In the genomic region with DNA sequence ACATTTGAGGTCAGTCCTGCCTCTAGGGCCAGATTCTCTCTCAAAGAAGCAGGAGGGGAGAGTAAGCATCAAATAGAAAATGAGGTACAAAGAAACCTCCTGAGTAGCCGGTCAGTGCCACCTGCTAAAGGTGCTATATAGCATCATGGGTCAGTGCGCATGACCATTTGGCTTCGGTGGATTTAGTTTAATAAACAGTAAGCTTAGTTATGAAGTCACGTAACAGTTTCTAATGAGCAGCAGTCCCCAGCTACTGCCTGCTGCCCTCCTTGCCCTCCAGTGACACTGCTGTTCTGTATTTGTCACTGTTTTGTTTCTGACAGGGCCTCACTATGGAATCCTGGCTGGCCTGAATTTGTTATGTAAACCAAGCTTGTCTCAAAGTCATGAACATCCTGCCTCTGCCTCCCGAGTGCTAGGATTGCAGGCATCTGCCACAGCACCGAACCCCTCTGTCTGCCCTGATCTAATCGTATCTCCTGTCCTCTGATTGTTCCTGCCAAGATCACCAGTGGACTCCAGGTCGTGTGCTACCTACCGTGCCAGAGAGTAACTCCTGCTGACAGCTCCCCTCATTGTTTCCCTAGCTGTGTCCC, we compare ENCODE assay signal across 14 mouse cellular contexts. TPM values are rescaled to one million over a fixed set of nuclear protein-coding genes. Genes with fewer than 3 reads are reported as not detected.
DNase-seq lines count a peak whose midpoint lies in the region; ATAC-seq and TF ChIP-seq lines count a peak whose summit lies in the region.
"Had no signal": no experiment of that assay in that cellular context is flagged by ENCODE, and none has a peak within 500 bp of the region (broad histone marks: within the 10 kb centered on the region; RNA-seq: fewer than 3 reads in every experiment).

No protein-coding gene starts in this region.

- no peak overlapping the region for H3K4me2 ChIP-seq in liver, postnatal 0 days (ENCODE audit: low read depth, low read length)
- no peak overlapping the region for H3K4me2 ChIP-seq in heart, embryonic 14.5 days (ENCODE audit: low read length)

- H3K27me3 ChIP-seq in liver, postnatal 0 days (ENCODE audit: insufficient read depth, low read length) = no peaks in the 10 kb centered on the region
- H3K27me3 ChIP-seq in heart, embryonic 14.5 days (ENCODE audit: control insufficient read depth, insufficient read depth, low read length) = no peaks in the 10 kb centered on the region
- no peaks in the 10 kb centered on the region for H3K27me3 ChIP-seq in small intestine, adult 2 months (ENCODE audit: control insufficient read depth, insufficient read depth, low read length)

- WGBS in liver, postnatal 0 days (ENCODE audit: insufficient replicate concordance) = 63% methylated on average over 9 of the region's 9 CpGs
- 48% methylated on average over 9 of the region's 9 CpGs for WGBS in heart, embryonic 14.5 days
- WGBS in small intestine, adult 2 months = 82% methylated on average over 9 of the region's 9 CpGs

- TF ChIP-seq POLR2A in small intestine, adult 2 months (IDR thresholded peaks at IDR 0.05; ENCODE audit: low read depth, low read length) = no peak

- H3K9me3 ChIP-seq in liver, postnatal 0 days (ENCODE audit: low read length) = no peaks in the 10 kb centered on the region
- no peaks in the 10 kb centered on the region for H3K9me3 ChIP-seq in heart, embryonic 14.5 days (ENCODE audit: control insufficient read depth, low read length)

- no peak for TF ChIP-seq EP300 in liver, postnatal 0 days (IDR thresholded peaks at IDR 0.05; ENCODE audit: low read depth)

- H3K9ac ChIP-seq in liver, postnatal 0 days (replicated peaks) = no peak overlapping the region
- no peak overlapping the region; the same call in 1 of the 2 replicates for H3K9ac ChIP-seq in heart, embryonic 14.5 days (ENCODE audit: low read length)

- ATAC-seq in liver, postnatal 0 days = no peak
- no peak for ATAC-seq in heart, embryonic 14.5 days (ENCODE audit: insufficient number of reproducible peaks, insufficient read depth, low FRiP score, low read depth)
- ATAC-seq: CD4-positive, CD25-positive, alpha-beta regulatory T cell, adult 4 months; inflammation-experienced regulatory T-cells, adult 6 months had no signal

- intact Hi-C loops in heart, postnatal 10 days (cut with DNase I) = no loop called here

- H3K4me1 ChIP-seq in liver, postnatal 0 days (ENCODE audit: insufficient read depth) = peaks cover 24% of the 10 kb centered on the region; the same call in 1 of the 2 replicates
- H3K4me1 ChIP-seq in heart, embryonic 14.5 days (ENCODE audit: control insufficient read depth in 2 of 2, insufficient read depth in 2 of 2, low read length in 2 of 2) = peaks cover 17 to 26% of the 10 kb centered on the region in 2 experiments
- peaks cover 4% of the 10 kb centered on the region for H3K4me1 ChIP-seq in small intestine, adult 2 months (ENCODE audit: control insufficient read depth, insufficient read depth, insufficient read length, low read length)

- H3K27ac ChIP-seq in liver, postnatal 0 days (ENCODE audit: low read depth) = peak overlapping the region; percentile 17
- peak overlapping the region; percentile 42 to 60; a peak in 3 of 4 replicates for H3K27ac ChIP-seq in heart, embryonic 14.5 days (replicated peaks in 1 of 2; ENCODE audit: control insufficient read depth in 1 of 2, insufficient read depth in 1 of 2, low read depth in 2 of 2, low read length in 2 of 2)
- peak overlapping the region; percentile 67 for H3K27ac ChIP-seq in small intestine, adult 2 months (ENCODE audit: insufficient read depth, low read depth, low read length)

- no peak for TF ChIP-seq CTCF in liver, postnatal 0 days (IDR thresholded peaks at IDR 0.05; ENCODE audit: low read depth)
- no peak for TF ChIP-seq CTCF in small intestine, adult 2 months (IDR thresholded peaks at IDR 0.05; ENCODE audit: extremely low read depth, insufficient read length, insufficient replicate concordance, low read depth, low read length)

- no peaks in the 10 kb centered on the region for H3K36me3 ChIP-seq in liver, postnatal 0 days (replicated peaks; ENCODE audit: insufficient read depth, low read length)
- 0 out of 2 replicates have a peak, but pooled peaks cover 7% of the 10 kb centered on the region for H3K36me3 ChIP-seq in heart, embryonic 14.5 days (ENCODE audit: control insufficient read depth, insufficient read depth, low read length)
- H3K36me3 ChIP-seq in small intestine, adult 2 months (ENCODE audit: control insufficient read depth, insufficient read depth, low read length) = no peaks in the 10 kb centered on the region

- DNase-seq in heart, adult 18-20 months = peak; percentile 57 to 65
- DNase-seq in heart, postnatal 10 days = no peak
- DNase-seq in liver, postnatal 0 days = no peak
- no peak for DNase-seq in liver
- DNase-seq in right cerebral cortex, postnatal 14 days = no peak
- no peak for DNase-seq in thymus, postnatal 0 days (ENCODE audit: low spot score)
- DNase-seq: adrenal gland, postnatal 36 days; gastrocnemius, postnatal 25 days; left cerebral cortex, postnatal 4 days had no signal

- H3K4me3 ChIP-seq in liver, postnatal 0 days (ENCODE audit: low read depth, low read length) = no peak overlapping the region
- no peak overlapping the region for H3K4me3 ChIP-seq in heart, embryonic 14.5 days (ENCODE audit: control insufficient read depth in 1 of 2, insufficient read depth in 1 of 2, low read depth in 1 of 2, low read length in 2 of 2)
- no peak overlapping the region for H3K4me3 ChIP-seq in small intestine, adult 2 months (ENCODE audit: low read depth, low read length)

RNA-seq across cellular contexts. Expression of gene Rusc2, which starts 8.2 kb away (rescaled TPM):
- 10 to 100 TPM; 50.5 to 53.9 TPM for total RNA-seq in heart, adult 18-20 months (2021)
- 10 to 100 TPM; 42.9 to 61.4 TPM for total RNA-seq in heart, postnatal 10 days (2021)
- polyA plus RNA-seq in liver, postnatal 0 days (2015; fragmentation: Nextera tagmentation; extraction: Ambion mirVana) = 1.9 and 2.1 TPM in 2 replicates
- polyA plus RNA-seq in heart, embryonic 14.5 days (2014; fragmentation: Nextera tagmentation; extraction: Ambion mirVana) = 6.4 and 10.9 TPM in 2 replicates
- polyA plus RNA-seq in small intestine, adult 2 months (2012; rRNA removed) = 9.4 and 11.2 TPM in 2 replicates
- polyA plus RNA-seq in thymus, postnatal 0 days (2015; fragmentation: Nextera tagmentation; extraction: Ambion mirVana) = 0.48 and 0.69 TPM in 2 replicates
- polyA plus RNA-seq: CD4-positive, CD25-positive, alpha-beta regulatory T cell, adult 4 months; inflammation-experienced regulatory T-cells, adult 6 months had no signal

RNA-seq across cellular contexts. Expression of gene Fam166b, which starts 39.0 kb away (rescaled TPM):
- under 1 TPM in 1 of 2 experiments, not detected in 1; 0.26 TPM for total RNA-seq in heart, adult 18-20 months (2021)
- total RNA-seq in heart, postnatal 10 days (2021) = under 1 TPM in 1 of 2 experiments, not detected in 1; 0.62 TPM
- 0.14 TPM in 1 of 2 replicates, not detected in the other for polyA plus RNA-seq in liver, postnatal 0 days (2015; fragmentation: Nextera tagmentation; extraction: Ambion mirVana)
- 0.16 TPM in 1 of 2 replicates, not detected in the other for polyA plus RNA-seq in heart, embryonic 14.5 days (2014; fragmentation: Nextera tagmentation; extraction: Ambion mirVana)
- polyA plus RNA-seq in small intestine, adult 2 months (2012; rRNA removed) = 0.24 TPM in 1 of 2 replicates, not detected in the other
- 0.14 and 0.19 TPM in 2 replicates for polyA plus RNA-seq in thymus, postnatal 0 days (2015; fragmentation: Nextera tagmentation; extraction: Ambion mirVana)
- total RNA-seq: gastrocnemius, postnatal 25 days; megakaryocyte progenitor cell, adult 5-6 weeks had no signal
- polyA plus RNA-seq: CD4-positive, CD25-positive, alpha-beta regulatory T cell, adult 4 months; inflammation-experienced regulatory T-cells, adult 6 months had no signal

RNA-seq across cellular contexts. Expression of gene Tesk1, which starts 51.8 kb away (rescaled TPM):
- total RNA-seq in heart, adult 18-20 months (2021) = 10 to 100 TPM; 30.8 to 32.7 TPM
- total RNA-seq in heart, postnatal 10 days (2021) = 10 to 100 TPM; 42.3 to 42.6 TPM
- polyA plus RNA-seq in liver, postnatal 0 days (2015; fragmentation: Nextera tagmentation; extraction: Ambion mirVana) = 1.2 TPM in 2 replicates
- 8.9 and 9.4 TPM in 2 replicates for polyA plus RNA-seq in heart, embryonic 14.5 days (2014; fragmentation: Nextera tagmentation; extraction: Ambion mirVana)
- polyA plus RNA-seq in small intestine, adult 2 months (2012; rRNA removed) = 45.8 and 77.6 TPM in 2 replicates
- polyA plus RNA-seq in thymus, postnatal 0 days (2015; fragmentation: Nextera tagmentation; extraction: Ambion mirVana) = 2.1 and 2.8 TPM in 2 replicates

Comparison
In these comparisons a context has a peak if more than half of its experiments do, and no peak if none do; other contexts are left out.
1. DNase-seq: peak in heart, adult 18-20 months (2 of 2); none in heart, postnatal 10 days (0 of 2), liver, postnatal 0 days (single experiment), liver (single experiment), right cerebral cortex, postnatal 14 days (single experiment) and thymus, postnatal 0 days (single experiment).
2. H3K27ac ChIP-seq: peak in every context shown above with its lines; median percentile 67 in small intestine, adult 2 months; 51 in heart, embryonic 14.5 days; 17 in liver, postnatal 0 days.